Comparison of ENCODE assay signal across 30 mouse cellular contexts in genomic region chr1:125568126-125568525, GRCm38 (mm10). TPM values are rescaled to one million over a fixed set of nuclear protein-coding genes. Genes with fewer than 3 reads are reported as not detected.
DNase-seq lines count a peak whose midpoint lies in the region; ATAC-seq and TF ChIP-seq lines count a peak whose summit lies in the region.
"Had no signal": no experiment of that assay in that cellular context is flagged by ENCODE, and none has a peak within 500 bp of the region (broad histone marks: within the 10 kb centered on the region; RNA-seq: fewer than 3 reads in every experiment).

No protein-coding gene starts in this region.

- H3K4me1 ChIP-seq in lung, postnatal 0 days (ENCODE audit: insufficient read depth, low read depth, low read length), result no peaks in the 10 kb centered on the region
- H3K4me1 ChIP-seq: embryonic facial prominence, embryonic 10.5 days; embryonic facial prominence, embryonic 15.5 days; heart, embryonic 12.5 days; hindbrain, embryonic 13.5 days; lung, embryonic 15.5 days; midbrain, embryonic 13.5 days had no signal

- peak; percentile 18 to 55 for DNase-seq in adrenal gland, adult (ENCODE audit: inconsistent age in 2 of 2, low spot score in 1 of 2)
- DNase-seq in adrenal gland, postnatal 36 days, result no peak
- DNase-seq in lung, postnatal 14 days, result peak; percentile 18
- no peak for DNase-seq in lung, postnatal 0 days (ENCODE audit: low spot score)
- peak; percentile 48 for DNase-seq in 416B (ENCODE audit: low read depth)
- peak; percentile 68 for DNase-seq in fat pad, adult 2 months (ENCODE audit: extremely low read depth, low read depth, low spot score)
- no peak for DNase-seq in spleen, postnatal 36 days (ENCODE audit: low spot score in 2 of 2)
- DNase-seq: cerebellum, adult 8-10 months; cerebellum, postnatal 25 days; gastrocnemius, postnatal 14 days; heart, adult 18-20 months; heart, postnatal 4 days; kidney, adult 9 months; kidney, postnatal 10 days; liver; thymus, adult 2 months; thymus, postnatal 36 days had no signal

- no peak for TF ChIP-seq EP300 in lung, postnatal 0 days (IDR thresholded peaks at IDR 0.05)

- TF ChIP-seq CTCF in lung, postnatal 0 days (IDR thresholded peaks at IDR 0.05), result no peak

- no peak overlapping the region for H3K4me3 ChIP-seq in lung, postnatal 0 days (ENCODE audit: low read depth, low read length)
- H3K4me3 ChIP-seq: embryonic facial prominence, embryonic 10.5 days; embryonic facial prominence, embryonic 15.5 days; heart, embryonic 12.5 days; hindbrain, embryonic 13.5 days; lung, embryonic 15.5 days; megakaryocyte, embryonic 14.5 days; midbrain, embryonic 13.5 days had no signal

- WGBS in lung, postnatal 0 days, result 81% methylated on average over 4 of the region's 4 CpGs

- no peaks in the 10 kb centered on the region for H3K27me3 ChIP-seq in lung, postnatal 0 days (replicated peaks; ENCODE audit: insufficient read depth, low read length)
- H3K27me3 ChIP-seq: embryonic facial prominence, embryonic 15.5 days; heart, embryonic 12.5 days; hindbrain, embryonic 13.5 days; lung, embryonic 15.5 days; megakaryocyte, embryonic 14.5 days; midbrain, embryonic 13.5 days had no signal

- no peaks in the 10 kb centered on the region for H3K9me3 ChIP-seq in lung, postnatal 0 days (ENCODE audit: low read length)
- H3K9me3 ChIP-seq: embryonic facial prominence, embryonic 10.5 days; embryonic facial prominence, embryonic 15.5 days; G1E; heart, embryonic 12.5 days; hindbrain, embryonic 13.5 days; lung, embryonic 15.5 days; megakaryocyte, embryonic 14.5 days; midbrain, embryonic 13.5 days had no signal

- H3K4me2 ChIP-seq in lung, postnatal 0 days (replicated peaks; ENCODE audit: low read depth, low read length), result no peak overlapping the region
- H3K4me2 ChIP-seq: embryonic facial prominence, embryonic 15.5 days; heart, embryonic 12.5 days; hindbrain, embryonic 13.5 days; lung, embryonic 15.5 days; midbrain, embryonic 13.5 days had no signal

- H3K27ac ChIP-seq in lung, postnatal 0 days (ENCODE audit: low read length), result no peak overlapping the region
- H3K27ac ChIP-seq: embryonic facial prominence, embryonic 10.5 days; embryonic facial prominence, embryonic 15.5 days; hindbrain, embryonic 13.5 days; liver, embryonic 14.5 days; lung, embryonic 15.5 days; midbrain, embryonic 13.5 days had no signal

- no peak for ATAC-seq in lung, postnatal 0 days
- ATAC-seq in erythroblast, adult 5-6 weeks (replicated peaks; ENCODE audit: low FRiP score, poor library complexity, severe bottlenecking), result no peak
- ATAC-seq: activated CD4-positive, CD25-positive, alpha-beta regulatory T cell, adult 4 months; forebrain, embryonic 14.5 days; intestine, postnatal 0 days; midbrain, embryonic 13.5 days had no signal

- no peak overlapping the region for H3K9ac ChIP-seq in lung, postnatal 0 days (replicated peaks; ENCODE audit: low read depth)
- H3K9ac ChIP-seq: embryonic facial prominence, embryonic 15.5 days; heart, embryonic 12.5 days; hindbrain, embryonic 13.5 days; liver, embryonic 14.5 days; lung, embryonic 15.5 days; midbrain, embryonic 13.5 days had no signal

- H3K36me3 ChIP-seq in lung, postnatal 0 days (ENCODE audit: insufficient read depth, low read length), result peaks cover 15% of the 10 kb centered on the region; the same call in 1 of the 2 replicates

RNA-seq across cellular contexts. Expression of gene Slc35f5, which starts 7.7 kb away (rescaled TPM):
- total RNA-seq in adrenal gland, postnatal 36 days (2021), result 10 to 100 TPM; 39.5 to 48.8 TPM
- 50.9 and 53.5 TPM in 2 replicates for polyA plus RNA-seq in lung, postnatal 0 days (2015; fragmentation: Nextera tagmentation; extraction: Ambion mirVana)
- 0.84 and 0.96 TPM in 2 replicates for total RNA-seq in erythroblast, adult 5-6 weeks (2015; ENCODE audit: low replicate concordance)
- 0.68 and 1.8 TPM in 2 replicates for total RNA-seq in erythroblast, adult 5-6 weeks (2017; ENCODE audit: low replicate concordance)

Comparison
In these comparisons a context has a peak if more than half of its experiments do, and no peak if none do; other contexts are left out.
1. DNase-seq: peak in adrenal gland, adult (2 of 2), lung, postnatal 14 days (single experiment), 416B (single experiment) and fat pad, adult 2 months (single experiment); none in adrenal gland, postnatal 36 days (0 of 2), lung, postnatal 0 days (single experiment) and spleen, postnatal 36 days (0 of 2).
2. RNA of gene Slc35f5, which starts 7.7 kb away (total RNA-seq): 39.5 to 48.8 TPM in adrenal gland, postnatal 36 days; 0.68 to 1.8 TPM in erythroblast, adult 5-6 weeks; every median in the first group is over 10 times any median in the second.